Mouse (Mus musculus): ENCODE measurements around the gene Hist1h2ae. TPM values are rescaled to one million over a fixed set of nuclear protein-coding genes. Genes with fewer than 3 reads are reported as not detected.

The Hist1h2ae gene
- total RNA-seq, 1 experiment, result 587 TPM

DNA sequence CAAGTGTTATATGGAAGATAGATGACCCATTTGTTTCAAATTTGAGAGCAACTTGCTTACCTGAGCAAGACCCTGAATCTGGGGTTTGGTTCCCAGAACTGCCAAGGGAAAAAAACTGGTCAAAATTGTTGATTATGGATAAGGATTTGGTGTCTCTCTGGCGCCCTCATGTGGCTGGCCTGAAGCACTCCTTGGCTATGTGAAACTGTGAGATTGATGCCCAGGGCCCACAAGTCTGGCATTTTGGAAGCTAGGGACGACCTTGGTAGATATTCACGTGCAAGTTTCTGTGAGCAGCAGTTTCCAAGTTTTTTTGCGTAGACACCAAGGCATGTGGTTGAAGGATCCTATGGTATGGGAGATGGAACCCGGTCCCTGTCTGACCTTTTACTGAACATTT, 46.4 kb downstream of the Hist1h2ae start:
- Histone ChIP-seq H3K4me1 (ENCODE audit: control insufficient read depth in 2 of 2, insufficient read depth in 2 of 2, low read length in 2 of 2, poor library complexity in 1 of 2) (no peaks in the 10 kb centered on the region; a peak in 1 of 4 replicates), H3K9ac (ENCODE audit: insufficient read depth, low read depth, low read length, poor library complexity, severe bottlenecking) (no peak overlapping the region), H3K4me3 (ENCODE audit: insufficient read depth in 1 of 2, low read depth in 1 of 2, low read length in 2 of 2, poor library complexity in 1 of 2, severe bottlenecking in 1 of 2) (no peak overlapping the region), H3K36me3 (ENCODE audit: control insufficient read depth, insufficient read depth, low read length, poor library complexity, severe bottlenecking) (no peaks in the 10 kb centered on the region), H3K27ac (ENCODE audit: insufficient read depth, low read depth, low read length, poor library complexity, severe bottlenecking) (no peak overlapping the region), H3K9me3 (ENCODE audit: control insufficient read depth, insufficient read depth, low read depth, low read length) (no peaks in the 10 kb centered on the region)
- in situ Hi-C loops (cut with MboI; ENCODE audit: low sequenced_read_pairs in 2 of 2, unreplicated experiment in 2 of 2), result loop anchor here (10.0 to 25.0 kb wide), 3 partner anchors 212 to 1600 kb away; partner anchors contain the start of genes Hist1h2ag (in 1 of the 2), Hist1h2ah (in 1 of the 2), Hist1h2bj (in 1 of the 2) and Hist1h2bk (in 1 of the 2)
- no peak for DNase-seq (ENCODE audit: low read depth, low spot score)
- TF ChIP-seq CHD2 (IDR thresholded peaks at IDR 0.05; ENCODE audit: low read depth, low read length), result no peak
- TF ChIP-seq ZNF384 (IDR thresholded peaks at IDR 0.05; ENCODE audit: low read depth, low read length), result peak; percentile 81
- TF ChIP-seq HCFC1 (IDR thresholded peaks at IDR 0.05; ENCODE audit: borderline replicate concordance, insufficient read depth, low read length), result no peak
- TF ChIP-seq ZC3H11A (IDR thresholded peaks at IDR 0.05; ENCODE audit: borderline replicate concordance, low read depth, low read length), result peak; percentile 91
- TF ChIP-seq MAFK (IDR thresholded peaks at IDR 0.05; ENCODE audit: insufficient read depth, low read depth, low read length), result no peak

GRCm38 (mm10) chr13:23523976-23524375, 47.0 kb downstream of the Hist1h2ae start:
- H3K36me3 ChIP-seq (ENCODE audit: control insufficient read depth, insufficient read depth, low read length, poor library complexity, severe bottlenecking), result no peaks in the 10 kb centered on the region
- TF ChIP-seq ZC3H11A (IDR thresholded peaks at IDR 0.05; ENCODE audit: borderline replicate concordance, low read depth, low read length), result no peak
- TF ChIP-seq HCFC1 (IDR thresholded peaks at IDR 0.05; ENCODE audit: borderline replicate concordance, insufficient read depth, low read length), result no peak
- TF ChIP-seq ZNF384 (IDR thresholded peaks at IDR 0.05; ENCODE audit: low read depth, low read length), result no peak
- TF ChIP-seq CHD2 (IDR thresholded peaks at IDR 0.05; ENCODE audit: low read depth, low read length), result no peak
- TF ChIP-seq MAFK (IDR thresholded peaks at IDR 0.05; ENCODE audit: insufficient read depth, low read depth, low read length), result no peak
- no peak overlapping the region for H3K4me3 ChIP-seq (ENCODE audit: insufficient read depth in 1 of 2, low read depth in 1 of 2, low read length in 2 of 2, poor library complexity in 1 of 2, severe bottlenecking in 1 of 2)
- no peak overlapping the region for H3K27ac ChIP-seq (ENCODE audit: insufficient read depth, low read depth, low read length, poor library complexity, severe bottlenecking)
- H3K9ac ChIP-seq (ENCODE audit: insufficient read depth, low read depth, low read length, poor library complexity, severe bottlenecking), result no peak overlapping the region
- H3K9me3 ChIP-seq (ENCODE audit: control insufficient read depth, insufficient read depth, low read depth, low read length), result no peaks in the 10 kb centered on the region
- DNase-seq (ENCODE audit: low read depth, low spot score), result no peak
- in situ Hi-C loops (cut with MboI; ENCODE audit: low sequenced_read_pairs in 2 of 2, unreplicated experiment in 2 of 2), result loop anchor here (10.0 to 25.0 kb wide), 2 partner anchors 212 to 1599 kb away; no protein-coding TSS in a partner anchor
- no peaks in the 10 kb centered on the region for H3K4me1 ChIP-seq (ENCODE audit: control insufficient read depth in 2 of 2, insufficient read depth in 2 of 2, low read length in 2 of 2, poor library complexity in 1 of 2)

GRCm38 (mm10) chr13:23521703-23522102, 49.3 kb downstream of the Hist1h2ae start:
- in situ Hi-C loops (cut with MboI; ENCODE audit: low sequenced_read_pairs in 2 of 2, unreplicated experiment in 2 of 2), result loop anchor here (10.0 to 25.0 kb wide), 2 partner anchors 209 to 1597 kb away; no protein-coding TSS in a partner anchor
- H3K27ac ChIP-seq (ENCODE audit: insufficient read depth, low read depth, low read length, poor library complexity, severe bottlenecking), result no peak overlapping the region
- H3K4me1 ChIP-seq (ENCODE audit: control insufficient read depth in 2 of 2, insufficient read depth in 2 of 2, low read length in 2 of 2, poor library complexity in 1 of 2), result no peaks in the 10 kb centered on the region
- no peak for TF ChIP-seq CHD2 (IDR thresholded peaks at IDR 0.05; ENCODE audit: low read depth, low read length)
- TF ChIP-seq ZNF384 (IDR thresholded peaks at IDR 0.05; ENCODE audit: low read depth, low read length), result 0 out of 2 replicates have a peak, but pooled peaks have one; percentile 11
- TF ChIP-seq ZC3H11A (IDR thresholded peaks at IDR 0.05; ENCODE audit: borderline replicate concordance, low read depth, low read length), result no peak
- TF ChIP-seq MAFK (IDR thresholded peaks at IDR 0.05; ENCODE audit: insufficient read depth, low read depth, low read length), result peak; percentile 91
- no peak for TF ChIP-seq HCFC1 (IDR thresholded peaks at IDR 0.05; ENCODE audit: borderline replicate concordance, insufficient read depth, low read length)
- DNase-seq (ENCODE audit: low read depth, low spot score), result no peak
- H3K9ac ChIP-seq (ENCODE audit: insufficient read depth, low read depth, low read length, poor library complexity, severe bottlenecking), result no peak overlapping the region
- no peaks in the 10 kb centered on the region for H3K36me3 ChIP-seq (ENCODE audit: control insufficient read depth, insufficient read depth, low read length, poor library complexity, severe bottlenecking)
- no peaks in the 10 kb centered on the region for H3K9me3 ChIP-seq (ENCODE audit: control insufficient read depth, insufficient read depth, low read depth, low read length)
- H3K4me3 ChIP-seq (ENCODE audit: insufficient read depth in 1 of 2, low read depth in 1 of 2, low read length in 2 of 2, poor library complexity in 1 of 2, severe bottlenecking in 1 of 2), result 0 out of 4 replicates have a peak overlapping the region, but pooled peaks of 1 of the 2 experiments have one; percentile 3

Other genes starting within 250 kb of the Hist1h2ae start
- 15.8 and 15.9 TPM in 2 replicates for gene Zfp322a, start 202.0 kb downstream of the Hist1h2ae start, total RNA-seq (2012; rRNA removed)
- gene Abt1, start 147.4 kb downstream of the Hist1h2ae start, total RNA-seq (2012; rRNA removed), result 10.5 and 15.5 TPM in 2 replicates
- gene Btn1a1, start 105.3 kb downstream of the Hist1h2ae start, total RNA-seq (2012; rRNA removed), result 0.11 and 0.62 TPM in 2 replicates
- gene Btn2a2, start 82.4 kb downstream of the Hist1h2ae start, total RNA-seq (2012; rRNA removed), result 0.95 and 1.5 TPM in 2 replicates
- 2,382 and 2,804 TPM in 2 replicates for gene Hist1h4h, start 40.2 kb downstream of the Hist1h2ae start, total RNA-seq (2012; rRNA removed)
- 1,402 and 1,887 TPM in 2 replicates for gene Hist1h2af, start 37.3 kb downstream of the Hist1h2ae start, total RNA-seq (2012; rRNA removed)
- 436 and 621 TPM in 2 replicates for gene Hist1h3g, start 35.8 kb downstream of the Hist1h2ae start, total RNA-seq (2012; rRNA removed)
- 98.5 and 146 TPM in 2 replicates for gene Hist1h2bh, start 27.8 kb downstream of the Hist1h2ae start, total RNA-seq (2012; rRNA removed)
- gene Hist1h3f, start 27.2 kb downstream of the Hist1h2ae start, total RNA-seq (2012; rRNA removed), result 245 and 289 TPM in 2 replicates
- gene Hist1h4f, start 19.6 kb downstream of the Hist1h2ae start, total RNA-seq (2012; rRNA removed), result 1,886 and 2,172 TPM in 2 replicates
- 68.4 and 97.6 TPM in 2 replicates for gene Hist1h1d, start 18.0 kb downstream of the Hist1h2ae start, total RNA-seq (2012; rRNA removed)
- gene Hist1h3e, start 8.9 kb downstream of the Hist1h2ae start, total RNA-seq (2012; rRNA removed), result 792 and 864 TPM in 2 replicates
- gene Hist1h2bg, start 176 bp upstream of the Hist1h2ae start, total RNA-seq (2012; rRNA removed), result 1,383 and 2,074 TPM in 2 replicates
- gene Hist1h2bf, start 3.0 kb upstream of the Hist1h2ae start, total RNA-seq (2012; rRNA removed), result 677 and 970 TPM in 2 replicates
- gene Hist1h2ad, start 3.2 kb upstream of the Hist1h2ae start, total RNA-seq (2012; rRNA removed), result 1,000 and 1,148 TPM in 2 replicates
- 80.2 and 103 TPM in 2 replicates for gene Hist1h3d, start 4.5 kb upstream of the Hist1h2ae start, total RNA-seq (2012; rRNA removed)
- gene Hist1h4d, start 10.4 kb upstream of the Hist1h2ae start, total RNA-seq (2012; rRNA removed), result 713 and 869 TPM in 2 replicates
- 119 and 195 TPM in 2 replicates for gene Hist1h2be, start 49.9 kb upstream of the Hist1h2ae start, total RNA-seq (2012; rRNA removed)
- gene Hist1h1e, start 51.3 kb upstream of the Hist1h2ae start, total RNA-seq (2012; rRNA removed), result 131 and 207 TPM in 2 replicates
- 112 and 141 TPM in 2 replicates for gene Hist1h2ac, start 112.7 kb upstream of the Hist1h2ae start, total RNA-seq (2012; rRNA removed)
- 355 and 545 TPM in 2 replicates for gene Hist1h2bc, start 113.0 kb upstream of the Hist1h2ae start, total RNA-seq (2012; rRNA removed)
- gene Hist1h1t, start 124.6 kb upstream of the Hist1h2ae start, total RNA-seq (2012; rRNA removed), result 7.7 and 13.3 TPM in 2 replicates
- gene Hist1h4c, start 127.2 kb upstream of the Hist1h2ae start, total RNA-seq (2012; rRNA removed), result 326 and 496 TPM in 2 replicates
- gene Hfe, start 139.6 kb upstream of the Hist1h2ae start, total RNA-seq (2012; rRNA removed), result 1.1 and 1.5 TPM in 2 replicates
- 379 and 496 TPM in 2 replicates for gene Hist1h1c, start 167.6 kb upstream of the Hist1h2ae start, total RNA-seq (2012; rRNA removed)
- gene Hist1h3c, start 174.4 kb upstream of the Hist1h2ae start, total RNA-seq (2012; rRNA removed), result 970 and 1,161 TPM in 2 replicates
- gene Hist1h2bb, start 175.5 kb upstream of the Hist1h2ae start, total RNA-seq (2012; rRNA removed), result 1,224 and 1,736 TPM in 2 replicates
- 2,399 and 2,956 TPM in 2 replicates for gene Hist1h2ab, start 179.9 kb upstream of the Hist1h2ae start, total RNA-seq (2012; rRNA removed)
- 667 and 954 TPM in 2 replicates for gene Hist1h3b, start 181.0 kb upstream of the Hist1h2ae start, total RNA-seq (2012; rRNA removed)
- 1,054 and 1,339 TPM in 2 replicates for gene Hist1h4b, start 185.8 kb upstream of the Hist1h2ae start, total RNA-seq (2012; rRNA removed)
- gene Hist1h4a, start 190.0 kb upstream of the Hist1h2ae start, total RNA-seq (2012; rRNA removed), result 1,331 and 1,744 TPM in 2 replicates
- gene Hist1h3a, start 191.2 kb upstream of the Hist1h2ae start, total RNA-seq (2012; rRNA removed), result 470 and 728 TPM in 2 replicates
- gene Hist1h1a, start 192.4 kb upstream of the Hist1h2ae start, total RNA-seq (2012; rRNA removed), result 1,149 and 1,468 TPM in 2 replicates
- gene Trim38, start 198.7 kb upstream of the Hist1h2ae start, total RNA-seq (2012; rRNA removed), result 0.21 and 0.40 TPM in 2 replicates
- not detected in 2 replicates for gene Slc17a2, start 235.8 kb upstream of the Hist1h2ae start, total RNA-seq (2012; rRNA removed)

Measured in ES-E14 (cell line).